Mouse (Mus musculus) left cerebral cortex, postnatal 14 days (tissue): ENCODE data around the gene Stoml3. TPM values are rescaled to one million over a fixed set of nuclear protein-coding genes. Genes with fewer than 3 reads are reported as not detected.

Experiments used
- DNase-seq, 2 experiments: peaks; one replicate each; pipeline ENCODE4 v3.0.0; 2021 to 2022; ENCODE audit warnings: low spot score in 2 of 2, mixed read lengths in 1 of 2
- intact Hi-C: fragments of 180-260 bp; cut with DNase I; formaldehyde crosslinking; loops from one replicate; pipeline ENCODE4 v1.15.1; 2025
- long read RNA-seq, 2 experiments: library from polyadenylated mRNA; stranded (forward); transcript quantifications; one replicate each; pipeline ENCODE4 v2.0.0; 2021
- total RNA-seq, 2 experiments: library from RNA; stranded (reverse); gene quantifications; 2 replicates each; pipeline ENCODE4 v1.2.3; 2021

Gene Stoml3
- not detected for total RNA-seq
- long read RNA-seq, experiment 1, partial matches to known transcripts, result 0 of 1 reads
- long read RNA-seq, experiment 1, other reads (novel, unspliced or antisense), result 0 of 1 reads
- long read RNA-seq, experiment 2, result 0 reads

- intact Hi-C loops, result no loop called here
Observed at GRCm38 (mm10) chr3:53488353-53488752, at the start of gene Stoml3. Gene Stoml3, plus strand, starts transcription at chr3:53488653.

DNA sequence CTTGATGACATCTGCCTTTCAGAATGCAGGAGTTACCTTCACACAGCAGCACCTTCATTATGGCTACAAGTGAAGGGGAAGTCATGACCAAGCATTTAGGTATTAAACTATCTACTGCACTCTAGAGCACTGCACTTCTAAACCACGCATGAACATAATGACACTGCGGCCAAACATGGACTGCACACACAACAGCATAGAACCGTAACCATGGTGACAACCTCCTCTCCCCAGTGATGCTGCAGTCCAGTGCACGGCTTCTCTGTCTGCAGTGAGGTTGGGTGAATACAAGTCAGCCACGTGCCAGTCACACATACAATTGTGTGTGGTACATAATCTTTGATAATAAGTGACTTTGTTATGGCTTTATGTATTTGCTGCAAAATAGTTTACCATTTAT, 42.9 kb upstream of the Stoml3 start:
- DNase-seq, result no peak
- intact Hi-C loops, result loop anchor here (10.0 kb wide), 1 partner anchor 1191 kb away; no protein-coding TSS in a partner anchor

More at GRCm38 (mm10) chr3:53488353-53488752, at the start of gene Stoml3:
- no peak for DNase-seq

GRCm38 (mm10) chr3:53446801-53447200, 41.7 kb upstream of the Stoml3 start:
- no peak for DNase-seq
- intact Hi-C loops, result loop anchor here (10.0 kb wide), 1 partner anchor 1192 kb away; no protein-coding TSS in a partner anchor

DNA sequence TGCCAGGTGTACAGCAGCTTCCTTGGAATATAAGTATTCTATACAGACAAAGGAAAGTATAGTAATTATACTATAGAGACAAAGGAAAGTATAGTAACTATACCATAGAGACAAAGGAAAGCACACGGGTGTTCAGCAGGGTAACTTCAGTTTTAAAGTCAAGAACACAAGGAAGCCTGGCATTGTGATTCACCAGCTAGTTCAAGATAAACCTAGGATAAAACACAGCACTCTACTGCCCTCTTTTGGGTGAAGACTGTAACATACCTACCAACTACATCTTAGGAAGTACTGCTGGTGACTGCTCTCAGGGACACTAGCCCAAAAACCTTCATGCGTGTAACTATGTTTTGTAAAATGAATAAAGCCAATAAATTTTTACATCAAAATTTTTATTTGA, 40.2 kb upstream of the Stoml3 start:
- intact Hi-C loops, result loop anchor here (1.0 to 10.0 kb wide), 2 partner anchors 419 to 1193 kb away; no protein-coding TSS in a partner anchor
- DNase-seq, result peak; percentile 81 to 89

DNA sequence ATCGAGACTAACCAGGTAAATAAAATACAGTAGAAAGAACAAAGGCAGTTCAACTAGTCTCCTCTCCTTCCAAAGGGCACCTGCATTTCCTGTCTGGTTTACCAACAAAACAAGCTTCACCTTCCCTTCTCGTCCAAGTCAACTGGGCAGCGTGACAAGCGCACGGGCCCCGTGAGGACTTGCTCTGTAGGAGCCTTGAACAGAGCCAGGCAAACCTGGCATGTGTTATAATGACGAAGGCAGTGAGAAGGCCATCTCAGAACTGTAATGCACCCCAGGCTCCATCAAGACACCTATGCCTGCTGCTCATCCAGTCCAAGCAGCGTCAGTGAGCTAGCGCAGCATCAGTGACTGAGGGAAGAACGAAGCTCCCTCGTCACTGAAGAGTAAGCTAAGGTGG, 37.8 kb upstream of the Stoml3 start:
- intact Hi-C loops, result no loop called here
- no peak for DNase-seq

DNA sequence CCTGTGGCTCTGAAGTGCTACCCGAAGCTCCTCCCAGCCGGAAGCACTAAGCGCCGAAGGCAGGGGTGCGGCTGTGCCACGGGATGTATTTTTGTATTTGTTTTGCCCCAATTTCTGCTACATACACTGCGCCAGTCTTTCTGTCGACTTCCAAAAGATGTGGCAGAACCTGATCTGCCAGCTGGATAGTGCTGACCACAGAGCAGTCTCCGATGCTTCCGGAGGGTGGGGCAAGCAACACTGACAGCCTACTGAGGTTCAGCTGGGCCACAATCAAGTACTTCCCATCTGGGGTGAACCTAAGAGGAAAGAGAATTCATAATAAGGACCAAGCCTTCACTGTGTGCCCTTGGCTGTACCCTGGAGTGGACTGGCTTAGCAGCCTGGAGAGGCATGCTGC, 36.1 kb upstream of the Stoml3 start:
- intact Hi-C loops, result no loop called here
- no peak for DNase-seq

DNA sequence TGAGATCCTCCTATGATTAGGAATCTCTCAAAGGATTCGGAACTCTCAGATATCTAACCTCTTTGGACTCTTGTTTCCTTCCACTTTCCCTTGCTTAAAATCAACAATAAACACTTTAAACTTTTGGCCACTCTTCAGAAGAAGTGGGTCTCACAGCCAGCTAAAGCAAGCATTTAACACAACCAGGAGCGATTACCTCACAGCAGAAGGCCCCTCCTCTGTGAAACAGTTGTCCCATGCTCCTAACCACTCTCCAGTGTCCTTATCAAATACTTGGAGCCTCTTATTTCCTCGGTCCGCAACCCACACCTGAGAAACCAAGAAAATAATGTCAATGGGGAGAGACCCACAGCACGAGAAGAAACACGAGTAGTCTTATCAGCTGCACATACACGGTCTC, 35.1 kb upstream of the Stoml3 start:
- no peak for DNase-seq
- intact Hi-C loops, result no loop called here

- intact Hi-C loops, result no loop called here
- DNase-seq, result no peak
Observed at GRCm38 (mm10) chr3:53454005-53454404, 34.4 kb upstream of the Stoml3 start.

GRCm38 (mm10) chr3:53454561-53454960, 33.9 kb upstream of the Stoml3 start:
- no peak for DNase-seq
- intact Hi-C loops, result no loop called here

- intact Hi-C loops, result no loop called here
- DNase-seq, result no peak
Observed at GRCm38 (mm10) chr3:53454984-53455383, 33.5 kb upstream of the Stoml3 start.

DNA sequence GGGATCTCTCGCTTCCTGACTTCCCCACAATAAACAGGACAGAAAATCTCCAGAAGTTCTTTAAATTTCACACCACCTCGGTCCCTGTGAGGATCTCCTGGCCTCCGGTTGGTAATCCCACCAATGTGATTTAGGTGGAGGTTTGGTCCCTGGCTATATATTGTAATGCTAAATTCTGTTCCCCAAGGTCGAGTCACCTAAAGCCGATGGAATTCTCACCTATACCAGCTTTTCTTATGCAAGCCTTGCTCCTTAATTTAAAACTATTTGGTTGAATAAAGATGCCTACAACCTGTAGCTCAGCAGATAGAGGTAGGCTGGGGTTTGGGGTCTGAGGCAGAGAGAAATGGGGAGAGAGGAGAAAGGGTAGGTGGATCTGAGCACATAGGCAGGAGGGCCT, 30.7 kb upstream of the Stoml3 start:
- intact Hi-C loops, result no loop called here

GRCm38 (mm10) chr3:53460106-53460505, 28.3 kb upstream of the Stoml3 start:
- intact Hi-C loops, result no loop called here

More for the DNA sequence above, 30.7 kb upstream of the Stoml3 start:
- no peak for DNase-seq

DNA sequence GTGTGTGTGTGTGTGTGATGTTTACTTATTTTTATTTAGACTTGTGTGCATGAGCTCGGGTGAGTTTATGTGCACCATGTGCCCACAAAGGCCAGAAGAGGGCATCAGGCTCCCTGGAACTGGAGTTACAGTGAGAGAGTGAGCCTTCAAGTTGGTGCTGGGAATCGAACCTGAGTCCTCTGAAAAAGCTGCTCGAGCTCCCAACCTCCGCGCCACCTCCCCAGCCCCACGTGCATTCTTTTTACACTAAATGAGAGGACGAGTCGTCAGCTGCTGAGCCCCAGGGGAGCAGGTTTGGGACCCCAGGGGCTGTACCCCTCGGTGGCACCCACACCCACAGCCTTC, 25.8 kb upstream of the Stoml3 start:
- intact Hi-C loops, result no loop called here
- peak in 1 of 2 experiments; percentile 37 for DNase-seq

More at GRCm38 (mm10) chr3:53460106-53460505, 28.3 kb upstream of the Stoml3 start:
- peak in 1 of 2 experiments; percentile 41 for DNase-seq

GRCm38 (mm10) chr3:53463046-53463764, 25.2 kb upstream of the Stoml3 start, which contains the start of the genes Nhlrc3 and Proser1:
Gene Nhlrc3, minus strand, starts transcription at chr3:53463332.
Gene Proser1, plus strand, starts transcription at chr3:53463666.
- intact Hi-C loops, result no loop called here
- DNase-seq, result peak; percentile 95 to 98

DNA sequence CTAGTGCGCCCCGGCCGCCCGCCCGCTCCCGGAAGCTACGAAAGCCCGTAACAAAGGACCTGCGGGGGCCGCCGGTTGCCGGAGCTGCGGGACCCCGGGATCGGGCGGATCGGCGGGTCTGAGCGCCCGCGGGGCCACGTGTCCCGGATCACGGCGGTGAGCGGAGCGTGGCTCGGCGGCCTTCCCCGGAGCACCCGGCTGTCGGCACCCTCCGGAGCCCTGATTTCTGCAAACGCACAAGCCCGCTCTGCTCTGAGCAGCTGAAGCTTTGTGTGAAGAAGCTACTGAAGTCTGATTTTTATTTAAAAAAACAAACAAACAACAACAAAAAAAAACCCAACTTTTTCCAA, 24.7 kb upstream of the Stoml3 start:
- intact Hi-C loops, result no loop called here
- no peak for DNase-seq

DNA sequence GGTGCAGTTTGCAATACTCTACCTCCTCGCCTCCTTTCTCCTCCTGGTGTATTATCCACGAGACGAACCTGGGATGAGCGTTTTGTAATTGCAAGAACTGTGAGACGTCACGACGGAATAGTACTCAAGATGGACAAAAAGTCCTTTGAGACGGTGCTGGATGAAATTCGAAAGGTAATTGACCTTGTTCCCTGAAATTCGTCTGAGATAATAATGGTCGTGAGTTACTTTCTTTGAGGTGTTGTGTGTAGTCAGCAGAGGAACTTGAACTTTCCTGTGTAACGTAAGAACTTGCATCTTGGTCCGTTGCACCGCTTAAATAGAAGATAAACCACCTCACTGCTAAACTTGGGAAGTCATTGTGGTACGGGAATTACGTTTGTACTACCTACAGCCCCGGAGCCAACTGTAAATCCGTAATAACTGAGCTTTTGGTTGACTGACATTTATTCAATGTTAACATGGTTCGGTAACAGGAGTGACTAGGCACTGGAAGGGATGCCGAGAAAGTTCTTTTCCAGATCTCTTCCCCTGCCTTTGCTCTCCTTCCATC, 24.2 kb upstream of the Stoml3 start:
- no peak for DNase-seq
- intact Hi-C loops, result no loop called here

DNA sequence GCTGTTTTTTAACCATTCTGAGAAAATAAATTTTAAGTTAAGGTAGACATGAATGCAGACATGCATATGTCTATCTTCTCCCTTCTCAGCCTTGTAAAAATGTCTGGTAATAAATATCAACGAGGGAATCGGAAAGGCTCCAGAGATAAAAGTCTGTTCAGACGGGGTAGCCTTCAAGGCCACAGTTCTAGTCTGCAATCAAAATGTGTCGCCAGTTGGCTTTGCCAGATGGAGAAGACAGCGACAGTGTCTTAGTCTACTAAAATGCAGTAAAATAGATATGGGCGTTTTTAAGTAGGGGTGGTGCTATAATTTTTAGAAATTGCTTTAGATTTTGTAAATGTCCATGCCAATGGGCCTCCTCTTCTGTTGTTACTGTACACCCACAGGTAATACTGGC, 23.1 kb upstream of the Stoml3 start:
- no peak for DNase-seq
- intact Hi-C loops, result no loop called here

GRCm38 (mm10) chr3:53466481-53466880, 22.0 kb upstream of the Stoml3 start:
- intact Hi-C loops, result no loop called here
- no peak for DNase-seq

- intact Hi-C loops, result no loop called here
- no peak for DNase-seq
Observed at GRCm38 (mm10) chr3:53467356-53467755, 21.1 kb upstream of the Stoml3 start.

DNA sequence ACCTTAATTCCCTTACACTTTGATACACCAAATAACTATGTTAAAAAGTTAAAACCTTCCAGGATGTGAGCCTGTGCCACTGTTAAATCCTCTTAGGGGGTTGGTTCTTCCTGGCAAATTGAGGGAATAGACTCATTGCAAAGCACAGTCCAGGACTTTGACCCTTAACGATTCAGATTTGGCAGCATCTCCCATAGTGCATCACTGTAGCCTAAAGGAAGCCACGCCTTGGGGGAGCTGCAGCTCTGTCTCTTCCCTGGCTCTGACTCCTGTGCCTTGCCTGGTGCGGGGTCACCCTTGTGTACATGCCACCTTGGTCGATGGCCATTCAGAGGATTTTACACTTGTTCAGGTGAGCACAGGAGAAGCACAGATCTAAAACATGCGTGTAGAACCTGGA, 18.8 kb upstream of the Stoml3 start:
- intact Hi-C loops, result no loop called here
- no peak for DNase-seq

GRCm38 (mm10) chr3:53472061-53472460, 16.4 kb upstream of the Stoml3 start:
- intact Hi-C loops, result no loop called here
- DNase-seq, result no peak
